Mouse (Mus musculus) skeletal muscle tissue, adult 2 months (tissue): Measurements from ENCODE around the gene Cyfip2.

Source experiments
- DNase-seq: peaks from one replicate; pipeline ENCODE4 v3.0.0-alpha.2; 2012; ENCODE audit warnings: low read depth, low spot score

The Cyfip2 gene

GRCm38 (mm10) chr11:46312523-46313035 lies at the start of gene Cyfip2:
Gene Cyfip2 (minus strand): TSS chr11:46312859.
- DNase-seq, result no peak

GRCm38 (mm10) chr11:46360991-46361665 lies 48.5 kb upstream of the Cyfip2 start:
- no peak for DNase-seq

- DNase-seq, result no peak
These were observed 45.7 kb upstream of the Cyfip2 start for GRCm38 (mm10) chr11:46358369-46358768.

GRCm38 (mm10) chr11:46349681-46350410 lies 37.2 kb upstream of the Cyfip2 start:
- no peak for DNase-seq

- no peak for DNase-seq
These were observed 35.8 kb upstream of the Cyfip2 start for GRCm38 (mm10) chr11:46348416-46348815.

- DNase-seq, result no peak
These were observed 35.1 kb upstream of the Cyfip2 start for GRCm38 (mm10) chr11:46347756-46348155.

GRCm38 (mm10) chr11:46343886-46344546 lies 31.4 kb upstream of the Cyfip2 start:
- peak; percentile 17 for DNase-seq

GRCm38 (mm10) chr11:46341960-46342359 lies 29.3 kb upstream of the Cyfip2 start:
- no peak for DNase-seq

GRCm38 (mm10) chr11:46336020-46336419 lies 23.4 kb upstream of the Cyfip2 start:
- DNase-seq, result no peak

- DNase-seq, result no peak
These were observed 19.6 kb upstream of the Cyfip2 start for GRCm38 (mm10) chr11:46332217-46332616.

GRCm38 (mm10) chr11:46326271-46327015 lies 13.8 kb upstream of the Cyfip2 start:
- no peak for DNase-seq

GRCm38 (mm10) chr11:46321559-46321958 lies 8.9 kb upstream of the Cyfip2 start:
- no peak for DNase-seq

GRCm38 (mm10) chr11:46314534-46314933 lies 1.9 kb upstream of the Cyfip2 start:
- no peak for DNase-seq

- DNase-seq, result no peak
These were observed 1.2 kb upstream of the Cyfip2 start for GRCm38 (mm10) chr11:46313851-46314250.

- DNase-seq, result no peak
These were observed 746 bp downstream of the Cyfip2 start for GRCm38 (mm10) chr11:46311703-46312522.

GRCm38 (mm10) chr11:46311181-46311702 lies 1.4 kb downstream of the Cyfip2 start:
- no peak for DNase-seq

- DNase-seq, result no peak
These were observed 2.0 kb downstream of the Cyfip2 start for GRCm38 (mm10) chr11:46310647-46311063.

GRCm38 (mm10) chr11:46309808-46310555 lies 2.7 kb downstream of the Cyfip2 start:
- DNase-seq, result no peak

GRCm38 (mm10) chr11:46309111-46309741 lies 3.4 kb downstream of the Cyfip2 start:
- DNase-seq, result no peak
